Mouse (Mus musculus) spleen, embryonic (tissue): ENCODE results near the gene Wipf3.

Source experiments
- CTCF ChIA-PET: fragments of 350-600 bp; sonication (Branson Sonifier 250); formaldehyde crosslinking; loops from one replicate; lab custom pipeline; 2022; lab: Charles Lee

Wipf3 gene

DNA sequence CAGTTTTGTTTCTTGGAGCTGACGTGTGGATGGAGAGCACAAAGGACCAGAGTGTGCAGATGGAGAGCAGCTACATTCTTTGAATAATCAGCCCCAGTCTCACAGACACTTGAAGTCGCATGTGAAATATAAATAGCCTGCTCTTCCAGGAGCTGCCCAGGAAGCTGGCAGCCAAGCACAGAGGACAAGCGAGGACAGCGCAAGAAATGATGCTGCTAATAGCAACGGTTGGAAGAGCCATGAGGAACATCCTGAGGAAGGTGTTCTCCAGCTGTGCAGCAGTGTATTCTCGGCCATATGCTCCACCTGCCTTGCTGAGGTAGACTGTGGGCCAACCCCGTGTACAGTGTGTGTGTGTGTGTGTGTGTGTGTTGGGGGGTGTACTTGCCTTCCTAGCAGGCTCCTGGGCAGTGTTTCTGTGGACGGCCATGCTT, 101.7 kb downstream of the Wipf3 start:
- CTCF ChIA-PET, result no interaction called here

GRCm38 (mm10) chr6:54535485-54535884, 106.1 kb downstream of the Wipf3 start:
- CTCF ChIA-PET, result no interaction called here

DNA sequence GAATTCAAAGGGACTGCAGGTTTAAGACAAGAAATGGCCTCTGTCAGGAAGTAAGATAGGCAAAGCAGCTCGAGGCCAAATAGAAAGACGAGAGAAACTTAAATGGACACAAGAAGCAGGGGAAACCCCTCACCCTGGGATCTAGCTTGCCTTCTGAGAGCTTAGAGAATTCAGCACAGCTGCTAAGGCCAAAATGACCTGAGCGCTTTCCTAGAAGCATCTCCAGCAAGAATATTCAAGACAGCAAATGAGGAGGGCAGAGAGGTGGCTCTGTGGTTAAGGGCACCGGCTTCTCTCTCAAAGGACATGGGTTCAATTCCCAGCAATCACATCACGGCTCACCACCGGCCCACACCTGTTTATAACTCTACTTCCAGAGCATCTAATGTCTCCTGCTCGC, 107.7 kb downstream of the Wipf3 start:
- CTCF ChIA-PET, result no interaction called here

DNA sequence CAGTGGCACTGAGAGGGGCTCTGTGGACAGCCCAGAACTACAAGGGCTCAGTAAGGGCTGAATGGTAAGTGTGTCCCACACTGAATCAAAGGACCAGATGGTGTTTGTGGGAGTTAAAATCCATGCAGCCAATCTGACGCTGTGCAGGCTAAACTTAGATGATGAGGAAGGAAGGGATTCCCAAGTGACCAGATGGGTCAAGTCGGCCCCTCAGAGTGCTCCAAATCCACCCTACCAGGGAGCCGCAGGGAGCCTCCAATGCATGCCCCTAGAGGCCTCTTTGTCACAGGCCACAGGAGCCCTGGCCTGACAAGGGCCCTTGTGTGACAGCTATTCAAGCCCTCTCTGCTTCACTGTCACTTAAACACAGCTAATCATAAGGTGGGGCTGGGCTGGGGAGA, 109.4 kb downstream of the Wipf3 start:
- CTCF ChIA-PET, result no interaction called here

- CTCF ChIA-PET, result no interaction called here
Measured at GRCm38 (mm10) chr6:54539396-54539795, 110.0 kb downstream of the Wipf3 start.

GRCm38 (mm10) chr6:54540252-54540887, 111.0 kb downstream of the Wipf3 start:
- CTCF ChIA-PET, result interaction anchor here (0.6 kb wide), 1 partner anchor 595 kb away, joined by 6 read pairs; no protein-coding TSS in a partner anchor

DNA sequence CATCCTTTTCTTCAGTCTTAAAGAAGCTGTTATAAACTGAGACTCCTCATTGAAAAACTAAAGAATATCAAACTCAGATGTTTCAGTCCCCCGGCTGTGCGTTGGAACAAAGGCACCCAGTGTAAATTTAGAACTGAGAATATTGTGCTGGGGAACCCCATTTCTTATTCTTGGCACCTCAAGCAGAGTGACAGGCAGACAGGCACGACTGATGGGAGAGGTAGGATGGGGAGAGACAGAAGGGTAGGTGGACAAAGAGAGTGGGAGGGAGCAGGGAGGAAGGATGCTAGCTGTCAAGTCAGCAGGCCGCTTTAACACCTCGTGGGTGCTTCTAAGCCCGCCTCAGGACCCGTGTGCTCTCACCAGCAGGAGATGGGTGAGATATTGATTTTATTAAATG, 113.4 kb downstream of the Wipf3 start:
- CTCF ChIA-PET, result no interaction called here

DNA sequence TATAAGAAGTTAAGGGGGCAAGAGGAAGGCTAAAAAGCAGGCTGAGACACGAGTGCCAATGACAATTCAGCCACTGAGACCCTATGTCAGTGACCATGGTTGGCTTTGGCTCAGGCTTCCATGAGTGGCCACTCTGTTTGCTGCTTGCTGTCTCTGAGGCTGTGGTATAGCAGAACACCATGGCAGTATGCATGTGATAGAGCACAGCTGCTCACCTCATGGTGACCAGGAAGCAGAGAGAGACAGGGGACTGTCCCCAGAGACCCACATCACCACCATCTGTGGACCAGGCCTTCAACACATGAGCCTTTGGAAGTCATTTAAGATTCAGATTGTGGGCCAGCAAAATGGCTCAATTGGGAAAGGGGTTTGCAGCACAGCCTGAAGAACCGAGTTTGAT, 114.2 kb downstream of the Wipf3 start:
- CTCF ChIA-PET, result no interaction called here

GRCm38 (mm10) chr6:54548314-54549019, 119.1 kb downstream of the Wipf3 start:
- CTCF ChIA-PET, result no interaction called here

DNA sequence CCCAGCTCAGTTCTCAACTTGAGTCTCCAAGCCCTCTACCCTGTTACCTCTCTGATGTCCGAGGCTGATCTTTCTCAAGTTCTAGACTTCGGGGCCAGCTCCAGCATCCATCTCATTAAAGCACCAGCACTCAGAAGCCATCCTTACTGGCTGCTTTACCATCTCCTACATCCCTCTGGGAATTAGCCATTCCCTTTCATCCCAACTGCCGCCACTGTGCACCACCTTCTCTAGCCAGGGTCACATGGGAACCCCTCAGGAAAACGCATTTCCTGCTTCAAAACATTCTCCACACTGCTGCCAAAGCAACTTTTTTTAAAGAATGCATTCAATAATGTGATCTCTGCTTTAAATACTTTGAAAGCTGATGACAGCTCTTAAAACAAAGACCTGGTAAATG, 119.9 kb downstream of the Wipf3 start:
- CTCF ChIA-PET, result no interaction called here

DNA sequence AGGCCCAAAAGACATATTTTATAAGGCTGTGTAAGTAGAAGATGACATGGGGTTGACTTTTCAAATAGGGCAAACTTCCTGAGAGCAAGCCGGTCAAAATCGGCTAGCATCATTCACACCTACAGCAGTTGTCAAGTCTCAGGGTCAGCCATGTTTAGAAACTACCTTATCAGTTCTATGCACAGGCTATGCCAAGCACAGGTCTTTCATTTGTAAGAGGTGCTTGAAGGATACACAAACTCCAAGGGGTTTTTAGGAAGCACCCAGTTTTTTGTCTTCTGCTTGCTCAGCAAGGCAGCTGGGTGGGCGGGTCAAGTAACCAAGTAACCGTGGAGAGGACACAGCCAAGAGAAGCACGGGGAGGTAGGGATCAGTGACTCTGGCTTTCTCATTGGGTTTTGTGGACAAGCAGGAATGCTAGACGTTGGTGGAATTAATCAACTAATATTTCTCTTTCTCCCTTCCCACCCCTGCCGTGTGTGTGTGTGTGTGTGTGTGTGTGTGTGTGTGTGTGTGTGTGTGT, 121.5 kb downstream of the Wipf3 start:
- CTCF ChIA-PET, result interaction anchor here (0.8 kb wide), 1 partner anchor 490 kb away, joined by 8 read pairs; no protein-coding TSS in a partner anchor

GRCm38 (mm10) chr6:54552721-54553413, 123.5 kb downstream of the Wipf3 start:
- CTCF ChIA-PET, result no interaction called here
